Mouse (Mus musculus) ES-CJ7 (cell line): ENCODE measurements around the gene Sec22c.
A peak's percentile ranks its signal among the peaks of the same experiment; 100 is the strongest.

Experiments
- DNase-seq: peaks from one replicate; pipeline ENCODE4 v3.0.0; 2011; ENCODE audit warnings: low read depth, low spot score

The Sec22c gene

DNA sequence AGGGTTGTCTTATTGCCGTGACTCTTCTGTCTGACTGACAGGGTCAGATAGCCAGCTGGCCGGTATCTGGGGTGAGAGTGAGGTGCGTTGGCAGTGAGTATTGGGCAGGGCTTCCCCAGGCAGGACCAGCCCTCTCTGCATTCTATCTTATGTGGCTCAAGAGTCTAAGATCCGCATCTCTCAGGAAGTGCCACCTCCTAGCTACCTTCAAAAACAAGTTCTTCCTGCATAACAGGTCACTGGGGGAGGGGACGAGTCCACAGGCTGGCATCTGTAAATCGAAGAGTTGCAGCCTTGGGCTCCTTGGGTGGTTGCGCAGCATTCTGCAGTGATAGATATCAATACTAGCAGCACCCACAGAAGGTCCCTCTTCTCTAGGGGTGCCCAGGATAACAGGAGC lies 58.3 kb downstream of the Sec22c start:
- DNase-seq = no peak

DNA sequence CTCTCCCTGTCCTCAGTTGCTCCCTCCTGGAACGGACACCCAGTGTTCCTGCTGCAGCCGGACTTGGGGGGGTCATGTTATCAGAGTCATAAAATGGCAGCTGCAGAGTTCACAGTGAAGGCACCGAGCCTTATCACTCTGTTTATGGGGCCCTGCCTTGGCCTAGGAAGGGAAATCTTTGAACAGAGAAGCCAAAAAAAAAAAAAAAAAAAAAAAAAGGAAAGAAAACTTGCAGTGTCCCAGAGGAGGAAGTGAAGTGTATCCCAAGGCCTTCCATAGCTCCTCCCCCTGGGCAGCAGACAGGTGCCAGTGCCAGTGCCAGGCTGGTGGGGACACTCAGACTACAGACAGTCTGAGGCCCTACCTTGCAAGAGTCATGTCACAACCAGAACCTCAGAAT lies 60.4 kb downstream of the Sec22c start:
- DNase-seq = no peak

DNA sequence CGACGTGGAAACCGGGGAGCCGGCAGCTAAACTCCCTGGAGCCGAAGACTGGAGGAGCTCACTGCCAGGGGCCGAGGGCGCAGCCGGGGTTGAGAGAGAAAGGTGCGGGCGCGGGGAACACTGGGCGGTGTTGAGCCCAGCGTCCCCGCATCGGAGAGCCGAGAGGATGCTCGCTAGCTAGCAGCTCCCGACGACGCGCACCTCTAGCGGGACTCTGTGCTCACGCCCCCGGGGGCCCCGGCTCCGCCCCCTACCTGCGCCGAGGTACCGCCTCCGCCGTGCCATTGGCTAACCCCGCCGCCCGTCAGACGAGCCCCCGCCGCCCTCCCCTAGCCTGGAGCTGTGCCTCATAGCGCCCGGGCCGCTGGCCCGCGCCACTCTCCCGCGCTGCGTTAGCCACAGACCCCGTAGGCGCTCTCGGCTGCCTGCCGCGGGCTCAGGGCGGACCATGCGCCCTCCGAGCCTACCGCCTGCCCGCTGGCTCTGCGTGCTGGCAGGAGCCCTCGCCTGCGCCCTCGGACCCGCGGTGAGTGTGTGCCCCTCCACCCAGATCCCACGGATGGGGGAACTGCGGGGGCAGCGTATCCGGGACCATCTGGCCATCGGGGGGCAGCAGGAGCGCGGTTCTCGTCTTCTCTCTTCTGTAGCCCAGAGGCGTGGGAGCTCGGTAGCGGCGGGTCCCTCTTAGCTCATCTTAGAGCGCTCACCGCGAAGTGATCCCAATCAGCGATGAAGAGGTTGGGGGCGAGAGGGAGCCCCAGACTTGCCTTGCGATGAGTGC lies 62.7 kb downstream of the Sec22c start, which contains the start of gene Vipr1:
TSS of gene Vipr1 (plus strand) at position 316 of the 781 bp plus-strand sequence.
- DNase-seq = peak; percentile 80

DNA sequence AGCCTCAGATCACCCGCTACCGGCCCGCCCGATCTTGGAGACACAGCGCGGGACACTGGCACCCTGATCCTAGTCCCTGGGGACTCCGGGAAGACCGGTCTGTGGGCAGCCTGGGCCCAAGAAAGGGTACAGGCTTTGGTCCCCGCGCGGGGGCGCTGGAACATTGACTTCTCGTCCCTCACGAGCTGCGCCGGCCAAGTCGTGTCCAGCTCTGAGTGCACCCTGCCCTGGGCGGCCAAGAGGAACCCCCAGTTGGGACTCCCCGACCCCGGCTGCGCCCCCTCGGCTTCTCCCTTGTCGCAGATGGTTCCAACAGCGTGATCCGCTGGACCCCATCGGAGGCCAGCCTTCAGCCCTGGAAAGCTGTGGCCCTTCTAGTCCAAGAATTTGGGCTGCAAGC lies 63.3 kb downstream of the Sec22c start, which contains the start of gene Lyzl4:
TSS of gene Lyzl4 (minus strand) at position 96 of the 400 bp plus-strand sequence.
- peak; percentile 34 for DNase-seq

DNA sequence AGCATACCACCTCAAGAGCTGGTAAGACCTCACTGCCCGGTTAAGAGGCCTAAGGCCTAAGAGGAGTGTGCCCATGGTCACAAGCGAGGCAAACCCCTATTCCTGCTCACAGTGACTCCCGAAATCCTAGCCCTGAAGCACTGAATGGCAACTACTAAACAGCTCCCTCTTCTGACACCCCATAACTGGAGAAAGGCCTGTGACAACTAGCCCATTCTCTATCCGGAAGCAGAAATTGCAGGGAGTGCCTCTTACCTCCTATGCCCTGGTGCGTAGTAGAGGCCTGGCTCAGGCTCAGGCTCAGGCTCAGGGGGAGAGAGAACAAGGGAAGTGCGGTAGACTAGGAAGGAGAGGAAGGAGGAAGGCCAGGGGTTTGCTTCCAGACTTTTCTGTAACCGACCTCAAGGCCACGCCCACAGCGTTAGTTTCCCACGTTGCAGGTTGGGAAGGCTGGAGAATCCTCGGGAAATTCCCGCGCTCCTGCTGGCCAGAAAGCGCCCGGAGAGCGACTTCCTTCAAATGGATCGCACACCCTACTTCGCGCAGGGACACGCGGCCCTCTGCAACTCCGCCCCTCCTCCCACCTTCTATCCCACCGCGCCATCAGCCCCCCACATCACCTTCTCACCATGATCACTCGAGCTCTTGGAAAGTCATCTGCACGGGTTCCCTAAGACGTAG lies 63.9 kb downstream of the Sec22c start:
- DNase-seq = peak; percentile 38

DNA sequence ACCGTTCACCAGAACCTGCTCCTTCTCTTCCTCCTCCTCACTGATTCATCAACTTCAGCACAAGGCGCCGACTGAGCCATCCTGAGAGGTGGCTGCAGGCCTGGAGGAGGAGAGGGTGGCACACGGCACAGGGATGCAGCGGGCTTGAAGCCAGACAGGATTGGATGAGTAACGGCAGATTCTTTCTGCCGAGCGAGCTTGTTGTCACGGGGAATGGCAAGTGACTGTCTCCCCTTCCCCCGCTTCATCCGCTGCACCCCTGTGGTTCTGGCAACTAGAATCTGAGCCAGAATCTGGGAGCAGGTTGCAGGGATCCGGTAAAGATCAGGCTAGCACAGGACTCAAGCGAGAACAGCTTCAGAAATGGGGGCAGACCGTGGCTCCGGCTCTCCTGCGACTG lies 65.5 kb downstream of the Sec22c start:
- no peak for DNase-seq

DNA sequence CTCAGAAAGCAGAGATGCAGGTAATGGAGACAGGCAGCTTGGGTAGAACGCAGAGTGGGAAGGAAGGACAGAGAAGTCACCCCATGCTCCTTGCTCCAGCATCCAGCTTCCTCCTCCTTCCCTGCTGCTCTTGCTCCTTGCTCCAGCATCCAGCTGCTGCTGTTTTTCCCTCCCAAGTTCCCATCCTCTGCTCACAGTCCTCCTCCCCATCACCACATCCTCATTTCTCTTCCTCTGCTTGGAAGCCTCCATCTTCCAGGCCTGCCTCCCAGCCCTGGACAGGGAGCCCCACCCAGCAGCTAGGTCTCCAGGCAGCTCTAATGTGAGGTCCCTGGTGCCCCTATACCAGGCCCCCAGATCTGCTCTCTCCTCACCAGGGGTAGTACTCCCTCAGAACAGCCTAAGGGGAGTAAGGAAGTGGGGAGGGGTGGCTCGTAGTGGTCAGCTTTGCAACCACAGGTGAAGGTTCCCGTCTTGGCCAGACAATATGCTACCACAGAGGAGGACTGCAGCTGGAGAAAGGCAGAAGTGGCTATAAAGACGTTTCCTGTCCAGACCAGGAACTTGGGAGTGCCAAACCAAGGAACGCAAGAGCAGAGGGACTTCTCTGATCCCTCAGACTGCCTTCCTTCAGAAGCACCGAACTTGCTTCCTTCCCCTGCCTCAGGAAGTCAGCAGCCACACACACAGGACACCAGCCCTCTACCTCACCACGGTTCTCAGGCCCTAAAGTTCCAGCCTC lies 69.3 kb downstream of the Sec22c start:
- no peak for DNase-seq

DNA sequence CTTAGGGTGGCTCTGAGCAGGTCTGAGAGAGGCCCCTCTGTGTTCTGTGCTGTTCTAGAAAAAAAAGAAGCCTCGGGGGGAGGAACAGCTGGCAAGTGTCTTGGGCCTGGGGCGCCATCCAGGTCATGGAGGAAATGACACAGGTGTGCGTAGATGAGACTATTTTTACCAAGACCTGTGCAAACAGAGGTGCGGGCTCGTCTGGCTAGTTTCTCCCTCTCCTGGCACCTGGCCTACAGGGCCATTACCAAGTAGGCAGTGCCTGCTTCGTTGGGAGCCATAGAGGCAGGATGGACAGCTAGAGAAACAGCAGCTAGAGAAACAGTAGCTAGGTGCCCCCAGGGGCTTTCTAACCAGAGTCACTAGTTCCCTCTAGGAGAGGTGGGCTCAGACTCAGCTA lies 72.0 kb downstream of the Sec22c start:
- DNase-seq = no peak

DNA sequence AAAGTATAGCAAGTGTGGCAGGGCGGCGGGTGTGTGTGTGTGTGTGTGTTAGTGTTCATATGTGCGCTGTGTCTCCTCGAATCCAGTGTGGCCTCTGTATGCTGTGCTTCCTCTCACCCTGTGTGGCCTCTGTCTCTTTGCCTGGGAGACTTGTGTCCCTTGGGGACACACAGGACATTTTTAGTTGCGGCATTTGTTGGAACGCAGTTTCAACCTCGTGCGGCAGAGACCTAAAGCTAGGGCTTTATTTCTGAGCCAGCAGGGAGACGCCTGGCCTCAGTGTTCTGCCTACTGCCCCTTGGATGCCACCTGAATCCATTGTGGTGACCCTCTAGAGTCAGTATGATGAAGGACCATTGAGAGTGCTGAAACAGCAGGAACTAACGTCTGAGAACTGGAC lies 72.4 kb downstream of the Sec22c start:
- DNase-seq = no peak

DNA sequence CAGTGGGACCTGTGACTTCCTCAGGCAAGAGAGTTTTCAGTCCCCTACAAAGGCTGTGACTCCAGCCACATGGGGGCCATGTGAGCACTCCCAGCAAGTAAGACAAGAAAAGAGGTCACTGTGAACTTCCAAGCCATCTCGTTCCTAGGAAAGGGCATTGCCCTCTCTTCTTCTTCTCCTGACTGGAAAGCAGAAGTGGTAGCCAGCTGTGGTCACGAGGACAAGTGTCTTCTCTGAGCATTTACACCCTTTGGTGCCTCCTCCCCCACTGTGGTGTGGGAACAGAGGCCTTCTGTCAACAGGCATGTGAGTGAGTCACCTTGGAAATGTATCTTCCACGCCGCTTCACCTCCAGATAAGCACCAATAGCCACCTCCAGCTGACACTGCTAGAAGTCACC lies 73.3 kb downstream of the Sec22c start:
- DNase-seq = no peak

DNA sequence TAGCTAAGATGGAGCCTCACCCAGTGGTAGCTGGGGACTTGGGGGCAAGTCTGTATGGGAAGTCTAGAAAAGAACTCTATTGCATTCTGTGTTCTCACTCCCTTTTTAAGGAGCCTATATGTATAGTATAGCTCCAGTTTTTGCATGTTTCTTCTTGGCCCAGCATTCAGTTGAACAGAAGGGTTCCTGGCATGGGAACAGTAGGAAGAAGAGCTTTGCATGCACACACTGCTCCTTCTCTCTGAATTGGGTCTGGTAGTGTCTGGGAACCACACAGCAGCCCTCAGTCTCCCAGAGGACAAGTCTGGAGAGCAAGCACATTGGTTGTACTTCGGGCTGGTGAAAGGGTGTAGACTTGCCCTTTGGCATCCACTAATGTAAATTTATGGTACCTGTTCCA lies 74.7 kb downstream of the Sec22c start:
- DNase-seq = no peak
